Mouse (Mus musculus): ENCODE data around the gene Ccdc117. TPM values are rescaled to one million over a fixed set of nuclear protein-coding genes. Genes with fewer than 3 reads are reported as not detected.
A peak's percentile ranks its signal among the peaks of the same experiment; 100 is the strongest.

Ccdc117 gene
- polyA plus RNA-seq, 1 experiment from 2014 or later, result 6.0 TPM

DNA sequence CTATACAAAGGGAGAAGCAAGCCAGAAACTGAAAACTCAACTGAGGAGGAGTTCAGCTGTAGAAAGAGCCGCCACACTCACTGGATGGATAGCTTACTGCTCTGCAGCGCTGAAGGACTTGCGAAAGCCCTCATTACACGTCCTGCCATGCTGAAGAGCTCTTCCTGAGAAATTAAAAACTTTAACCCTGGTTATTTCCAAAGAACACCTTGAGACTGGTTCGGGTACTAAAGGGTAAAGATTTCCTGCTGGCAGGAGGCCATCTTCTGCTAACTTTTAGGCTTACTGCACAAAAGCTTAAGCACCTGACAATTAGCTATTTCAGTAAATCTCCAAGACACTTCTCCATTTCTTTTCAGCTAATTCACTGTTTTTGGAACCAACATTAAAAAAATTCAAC, 11.8 kb downstream of the Ccdc117 start:
- H3K27me3 ChIP-seq (ENCODE audit: insufficient read depth, low read length), result no peaks in the 10 kb centered on the region
- no peak for ATAC-seq
- H3K9me3 ChIP-seq (ENCODE audit: low read length), result no peaks in the 10 kb centered on the region
- H3K27ac ChIP-seq (ENCODE audit: low read depth), result no peak overlapping the region
- TF ChIP-seq EP300 (IDR thresholded peaks at IDR 0.05; ENCODE audit: low read depth) (no peak), CTCF (IDR thresholded peaks at IDR 0.05; ENCODE audit: low read depth) (no peak)
- no peak overlapping the region for H3K9ac ChIP-seq (replicated peaks)
- H3K36me3 ChIP-seq (replicated peaks; ENCODE audit: insufficient read depth, low read length), result peaks cover 83% of the 10 kb centered on the region
- H3K4me3 ChIP-seq (ENCODE audit: low read depth, low read length), result no peak overlapping the region
- DNase-seq, result no peak
- 0 out of 2 replicates have a peak, but pooled peaks cover under 1% of the 10 kb centered on the region for H3K4me1 ChIP-seq (ENCODE audit: insufficient read depth)
- WGBS (ENCODE audit: insufficient replicate concordance), result 73% methylated on average over 5 of the region's 5 CpGs
- H3K4me2 ChIP-seq (ENCODE audit: low read depth, low read length), result no peak overlapping the region

DNA sequence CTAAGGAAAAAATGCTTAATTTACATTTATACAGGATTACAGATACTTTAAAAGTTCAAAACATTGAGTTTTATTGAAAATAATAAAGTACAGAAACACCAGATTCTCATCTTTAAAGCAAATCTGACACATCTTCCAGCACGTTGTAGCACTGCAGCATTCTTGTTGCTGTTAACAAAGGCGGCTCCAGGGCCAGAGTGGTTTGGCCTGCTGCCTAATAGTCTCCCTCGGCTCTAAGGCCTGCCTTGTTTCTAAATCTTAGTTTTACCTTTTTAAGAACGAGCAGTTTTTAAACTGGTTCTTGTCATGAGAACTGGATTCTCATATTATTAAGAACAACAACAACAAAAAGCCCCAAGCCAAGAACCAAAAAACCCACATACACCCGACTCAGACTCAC, 13.1 kb downstream of the Ccdc117 start:
- DNase-seq, result no peak
- H3K36me3 ChIP-seq (replicated peaks; ENCODE audit: insufficient read depth, low read length), result peaks cover 85% of the 10 kb centered on the region

GRCm38 (mm10) chr11:5527865-5528523, 14.0 kb downstream of the Ccdc117 start:
- H3K27ac ChIP-seq (ENCODE audit: low read depth), result no peak overlapping the region
- TF ChIP-seq EP300 (IDR thresholded peaks at IDR 0.05; ENCODE audit: low read depth) (no peak), CTCF (IDR thresholded peaks at IDR 0.05; ENCODE audit: low read depth) (no peak)
- H3K4me3 ChIP-seq (ENCODE audit: low read depth, low read length), result no peak overlapping the region
- H3K9ac ChIP-seq (replicated peaks), result no peak overlapping the region
- 85% methylated on average over 5 of the region's 5 CpGs for WGBS (ENCODE audit: insufficient replicate concordance)
- ATAC-seq, result no peak
- peaks cover 10% of the 10 kb centered on the region; the same call in 1 of the 2 replicates for H3K4me1 ChIP-seq (ENCODE audit: insufficient read depth)
- H3K36me3 ChIP-seq (replicated peaks; ENCODE audit: insufficient read depth, low read length), result peaks cover 84% of the 10 kb centered on the region
- H3K4me2 ChIP-seq (ENCODE audit: low read depth, low read length), result no peak overlapping the region
- H3K27me3 ChIP-seq (ENCODE audit: insufficient read depth, low read length), result no peaks in the 10 kb centered on the region
- no peaks in the 10 kb centered on the region for H3K9me3 ChIP-seq (ENCODE audit: low read length)
- no peak for DNase-seq

More for the DNA sequence above, 13.1 kb downstream of the Ccdc117 start:
- ATAC-seq, result no peak
- no peak overlapping the region for H3K9ac ChIP-seq (replicated peaks)
- H3K4me2 ChIP-seq (ENCODE audit: low read depth, low read length), result no peak overlapping the region
- H3K4me1 ChIP-seq (ENCODE audit: insufficient read depth), result peaks cover 3% of the 10 kb centered on the region; the same call in 1 of the 2 replicates
- no peak overlapping the region for H3K4me3 ChIP-seq (ENCODE audit: low read depth, low read length)
- WGBS (ENCODE audit: insufficient replicate concordance), result 66% methylated on average over 5 of the region's 5 CpGs
- TF ChIP-seq CTCF (IDR thresholded peaks at IDR 0.05; ENCODE audit: low read depth), result no peak
- no peak for TF ChIP-seq EP300 (IDR thresholded peaks at IDR 0.05; ENCODE audit: low read depth)
- no peaks in the 10 kb centered on the region for H3K9me3 ChIP-seq (ENCODE audit: low read length)
- no peaks in the 10 kb centered on the region for H3K27me3 ChIP-seq (ENCODE audit: insufficient read depth, low read length)
- no peak overlapping the region for H3K27ac ChIP-seq (ENCODE audit: low read depth)

DNA sequence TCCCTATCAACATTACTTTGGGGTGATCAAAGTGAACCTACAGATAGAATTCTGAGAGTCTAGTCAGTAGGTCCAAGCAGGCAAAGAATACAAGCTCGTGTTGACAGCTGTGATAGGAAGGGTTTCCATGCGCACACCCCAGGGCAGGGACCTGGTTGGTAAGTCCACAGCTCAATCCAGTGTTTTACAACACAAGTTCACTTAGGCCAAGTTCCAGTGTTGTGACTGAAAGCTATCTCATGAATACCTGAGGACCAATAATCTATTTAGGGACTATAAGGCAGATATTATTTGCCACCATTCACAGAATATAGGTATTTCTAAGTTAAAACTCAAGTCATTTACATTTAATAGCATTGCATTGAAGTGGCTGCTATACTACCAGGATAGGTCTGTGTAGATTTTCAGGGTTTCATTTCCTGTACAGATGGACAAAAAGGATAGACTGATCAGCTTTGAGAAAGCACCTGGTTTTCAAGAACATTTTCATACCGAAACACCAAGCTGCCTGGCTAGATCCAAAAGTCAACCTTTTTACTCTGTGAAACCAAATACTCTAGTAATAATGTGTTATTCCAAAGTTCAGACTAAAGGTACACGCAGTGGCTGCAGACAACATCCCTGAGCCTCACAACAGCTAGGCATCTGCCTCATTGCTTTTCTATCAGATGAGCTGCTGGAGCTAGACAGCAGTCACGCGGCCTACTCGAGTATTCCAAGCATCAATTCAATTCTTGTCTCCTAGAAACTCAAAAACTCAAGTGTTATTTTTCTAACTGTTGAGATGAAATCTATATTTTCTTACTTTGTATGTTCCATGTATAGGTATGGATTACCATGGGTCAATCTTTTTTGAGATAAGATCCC, 15.2 kb downstream of the Ccdc117 start:
- no peak for DNase-seq
- H3K9me3 ChIP-seq (ENCODE audit: low read length), result no peaks in the 10 kb centered on the region
- H3K9ac ChIP-seq (replicated peaks), result no peak overlapping the region; the same call in 1 of the 2 replicates
- peaks cover 80% of the 10 kb centered on the region for H3K36me3 ChIP-seq (replicated peaks; ENCODE audit: insufficient read depth, low read length)
- ATAC-seq, result no peak
- no peak overlapping the region for H3K4me2 ChIP-seq (ENCODE audit: low read depth, low read length)
- 73% methylated on average over 7 of the region's 7 CpGs for WGBS (ENCODE audit: insufficient replicate concordance)
- TF ChIP-seq EP300 (IDR thresholded peaks at IDR 0.05; ENCODE audit: low read depth) (no peak), CTCF (IDR thresholded peaks at IDR 0.05; ENCODE audit: low read depth) (no peak)
- H3K4me3 ChIP-seq (ENCODE audit: low read depth, low read length), result no peak overlapping the region
- no peaks in the 10 kb centered on the region for H3K27me3 ChIP-seq (ENCODE audit: insufficient read depth, low read length)
- peak overlapping the region; percentile 36; the same call in 1 of the 2 replicates for H3K27ac ChIP-seq (ENCODE audit: low read depth)
- H3K4me1 ChIP-seq (ENCODE audit: insufficient read depth), result peaks cover 18% of the 10 kb centered on the region

- Histone ChIP-seq H3K4me1 (ENCODE audit: insufficient read depth) (peaks cover 18% of the 10 kb centered on the region), H3K4me2 (ENCODE audit: low read depth, low read length) (no peak overlapping the region), H3K27me3 (ENCODE audit: insufficient read depth, low read length) (no peaks in the 10 kb centered on the region), H3K27ac (ENCODE audit: low read depth) (no peak overlapping the region), H3K9me3 (ENCODE audit: low read length) (no peaks in the 10 kb centered on the region), H3K36me3 (replicated peaks; ENCODE audit: insufficient read depth, low read length) (peaks cover 67% of the 10 kb centered on the region), H3K9ac (replicated peaks) (no peak overlapping the region), H3K4me3 (ENCODE audit: low read depth, low read length) (no peak overlapping the region)
- TF ChIP-seq CTCF (IDR thresholded peaks at IDR 0.05; ENCODE audit: low read depth), result no peak
- no peak for TF ChIP-seq EP300 (IDR thresholded peaks at IDR 0.05; ENCODE audit: low read depth)
- 76% methylated on average over 4 of the region's 4 CpGs for WGBS (ENCODE audit: insufficient replicate concordance)
- ATAC-seq, result no peak
- no peak for DNase-seq
Observed at GRCm38 (mm10) chr11:5525418-5525817, 16.6 kb downstream of the Ccdc117 start.

GRCm38 (mm10) chr11:5522798-5523415, 19.1 kb downstream of the Ccdc117 start:
- DNase-seq (no peak), ATAC-seq (no peak)
- Histone ChIP-seq H3K27me3 (ENCODE audit: insufficient read depth, low read length) (no peaks in the 10 kb centered on the region), H3K36me3 (replicated peaks; ENCODE audit: insufficient read depth, low read length) (peaks cover 48% of the 10 kb centered on the region), H3K9ac (replicated peaks) (peak overlapping the region; percentile 53), H3K4me2 (ENCODE audit: low read depth, low read length) (peak overlapping the region; percentile 75), H3K27ac (ENCODE audit: low read depth) (no peak overlapping the region), H3K4me3 (ENCODE audit: low read depth, low read length) (peak overlapping the region; percentile 98), H3K4me1 (ENCODE audit: insufficient read depth) (peaks cover 26% of the 10 kb centered on the region), H3K9me3 (ENCODE audit: low read length) (no peaks in the 10 kb centered on the region)
- TF ChIP-seq EP300 (IDR thresholded peaks at IDR 0.05; ENCODE audit: low read depth), result no peak
- no peak for TF ChIP-seq CTCF (IDR thresholded peaks at IDR 0.05; ENCODE audit: low read depth)
- WGBS (ENCODE audit: insufficient replicate concordance), result 87% methylated on average over 11 of the region's 11 CpGs
